Mouse (Mus musculus) urinary bladder, postnatal 36 days (tissue): Measurements from ENCODE around the gene Cep112.
A peak's percentile ranks its signal among the peaks of the same experiment; 100 is the strongest.

Experiments used
- DNase-seq, 2 experiments: peaks; one replicate each; pipeline ENCODE4 v3.0.0; 2022; ENCODE audit warnings: low spot score in 2 of 2, mixed read lengths in 1 of 2

Cep112 gene

GRCm38 (mm10) chr11:108605301-108605700 lies 180.3 kb downstream of the Cep112 start:
- DNase-seq, result no peak

- no peak for DNase-seq
Measured at GRCm38 (mm10) chr11:108606036-108606435, 181.0 kb downstream of the Cep112 start.

- DNase-seq, result no peak
Measured at GRCm38 (mm10) chr11:108606836-108607235, 181.8 kb downstream of the Cep112 start.

GRCm38 (mm10) chr11:108620628-108621433 lies 195.8 kb downstream of the Cep112 start:
- no peak for DNase-seq

GRCm38 (mm10) chr11:108621434-108621901 lies 196.5 kb downstream of the Cep112 start:
- DNase-seq, result no peak

- no peak for DNase-seq
Measured at GRCm38 (mm10) chr11:108625546-108626232, 200.7 kb downstream of the Cep112 start.

GRCm38 (mm10) chr11:108637780-108638179 lies 212.8 kb downstream of the Cep112 start:
- no peak for DNase-seq

- DNase-seq, result no peak
Measured at GRCm38 (mm10) chr11:108655574-108655973, 230.6 kb downstream of the Cep112 start.

- DNase-seq, result no peak
Measured at GRCm38 (mm10) chr11:108682014-108682413, 257.0 kb downstream of the Cep112 start.

GRCm38 (mm10) chr11:108696563-108696962 lies 271.6 kb downstream of the Cep112 start:
- no peak for DNase-seq

- DNase-seq, result peak; percentile 41 to 65
Measured at GRCm38 (mm10) chr11:108752301-108752700, 327.3 kb downstream of the Cep112 start.

- DNase-seq, result no peak
Measured at GRCm38 (mm10) chr11:108752765-108753164, 327.8 kb downstream of the Cep112 start.

- DNase-seq, result no peak
Measured at GRCm38 (mm10) chr11:108753361-108754240, 328.6 kb downstream of the Cep112 start.

- no peak for DNase-seq
Measured at GRCm38 (mm10) chr11:108757211-108757610, 332.2 kb downstream of the Cep112 start.

- DNase-seq, result no peak
Measured at GRCm38 (mm10) chr11:108757626-108758430, 332.8 kb downstream of the Cep112 start.

GRCm38 (mm10) chr11:108770064-108770463 lies 345.1 kb downstream of the Cep112 start:
- DNase-seq, result peak in 1 of 2 experiments; percentile 10

- no peak for DNase-seq
Measured at GRCm38 (mm10) chr11:108774019-108774670, 349.2 kb downstream of the Cep112 start.

GRCm38 (mm10) chr11:108777158-108777557 lies 352.2 kb downstream of the Cep112 start:
- no peak for DNase-seq

GRCm38 (mm10) chr11:108780271-108781250 lies 355.6 kb downstream of the Cep112 start:
- peak in 1 of 2 experiments; percentile 9 for DNase-seq
